Mouse (Mus musculus): ENCODE measurements at regions not wholly inside any gene's neighbourhood (a gene's known extent, or its start where the extent isn't known, plus 50 kb on each side); places are given as distances from the start of the nearest gene placed in this dataset.

DNA sequence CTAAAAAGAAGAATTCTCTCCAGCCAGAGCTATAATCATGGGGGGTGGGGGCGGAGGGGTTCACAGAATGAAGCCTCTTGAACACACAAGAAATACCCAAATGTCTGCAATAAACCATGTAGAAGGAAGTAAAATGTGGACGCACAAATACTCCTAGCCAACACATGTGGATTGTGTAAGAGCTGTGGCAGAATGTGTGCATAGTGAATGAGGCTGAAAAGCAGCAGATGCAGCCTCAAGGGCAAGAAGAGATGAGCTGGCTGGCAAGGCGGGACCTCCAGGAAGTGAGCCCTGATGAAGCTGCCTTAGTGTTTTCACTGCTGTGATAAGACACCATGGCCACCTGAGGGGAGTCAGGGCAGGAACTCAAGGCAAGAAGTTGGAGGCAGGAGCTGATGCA lies 53.3 kb upstream of the Arhgap28 start:
- DNase-seq = no peak

GRCm38 (mm10) chr17:68060455-68060854 lies 56.5 kb upstream of the Arhgap28 start:
- DNase-seq = no peak

- DNase-seq = no peak
Observed at GRCm38 (mm10) chr17:68065751-68066150, 61.8 kb upstream of the Arhgap28 start.

DNA sequence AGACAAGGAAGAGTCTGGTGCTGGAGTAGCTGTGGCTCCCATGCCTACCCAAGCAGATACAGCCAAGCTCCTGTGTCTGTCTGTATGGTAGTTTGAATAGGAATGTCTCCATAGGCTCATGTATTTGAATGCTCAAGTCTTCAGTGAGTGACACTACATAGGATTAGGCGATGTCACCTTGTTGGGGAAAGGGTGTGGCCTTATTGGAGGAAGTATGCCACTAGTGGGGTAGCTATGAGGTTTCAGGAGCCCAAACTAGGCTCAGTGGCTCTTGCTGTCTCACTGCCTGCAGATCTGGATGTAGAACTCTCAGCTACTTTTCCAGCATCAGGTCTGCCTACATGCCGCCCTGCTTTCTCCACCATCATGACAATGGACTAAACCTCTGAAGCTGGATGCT lies 62.3 kb upstream of the Arhgap28 start:
- no peak for DNase-seq

GRCm38 (mm10) chr17:68069008-68069407 lies 65.1 kb upstream of the Arhgap28 start:
- DNase-seq = no peak

- DNase-seq = no peak
Observed at GRCm38 (mm10) chr17:68069484-68069883, 65.6 kb upstream of the Arhgap28 start.

GRCm38 (mm10) chr17:68071472-68071871 lies 67.6 kb upstream of the Arhgap28 start:
- DNase-seq = no peak

GRCm38 (mm10) chr17:68075712-68076111 lies 71.8 kb upstream of the Arhgap28 start:
- DNase-seq = peak; percentile 12

GRCm38 (mm10) chr17:68078709-68079108 lies 74.8 kb upstream of the Arhgap28 start:
- no peak for DNase-seq

DNA sequence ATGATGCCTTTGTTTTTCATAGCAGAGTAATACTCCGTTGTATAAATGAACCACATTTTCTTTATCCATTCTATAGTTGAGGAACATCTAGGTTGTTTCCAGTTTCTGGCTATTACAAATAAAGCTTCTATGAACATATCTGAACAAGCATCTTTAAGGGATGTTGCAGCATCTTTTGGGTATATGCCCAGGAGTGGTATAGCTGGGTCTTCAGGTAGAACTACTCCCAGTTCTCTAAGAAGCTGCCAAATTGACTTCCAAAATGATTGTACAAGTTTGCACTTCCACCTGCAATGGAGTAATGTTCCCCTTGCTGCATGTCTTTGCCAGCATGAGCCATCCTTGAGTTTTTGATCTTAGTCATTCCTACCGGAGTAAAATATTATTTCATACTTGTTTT lies 80.5 kb upstream of the Arhgap28 start:
- DNase-seq = no peak

DNA sequence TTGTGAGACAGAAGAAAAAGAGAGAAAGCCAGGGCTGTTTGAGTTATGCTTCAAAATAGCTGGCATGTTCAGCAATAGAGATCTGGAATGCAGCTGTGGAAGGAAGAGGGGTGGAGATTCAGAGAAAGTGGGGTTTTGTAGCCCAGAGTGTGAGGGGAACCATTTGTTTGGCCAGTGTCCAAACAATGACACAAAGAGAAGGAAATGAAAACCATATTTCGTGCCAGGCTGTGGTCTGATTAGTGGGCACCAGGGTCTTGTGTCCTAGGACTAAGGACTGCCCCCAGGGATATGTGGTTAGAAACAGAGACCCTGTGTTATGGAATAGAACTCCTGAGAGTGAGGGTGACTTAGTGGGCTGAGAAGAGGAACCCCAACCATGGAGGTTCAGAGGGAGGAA lies 83.2 kb upstream of the Arhgap28 start:
- DNase-seq = no peak

DNA sequence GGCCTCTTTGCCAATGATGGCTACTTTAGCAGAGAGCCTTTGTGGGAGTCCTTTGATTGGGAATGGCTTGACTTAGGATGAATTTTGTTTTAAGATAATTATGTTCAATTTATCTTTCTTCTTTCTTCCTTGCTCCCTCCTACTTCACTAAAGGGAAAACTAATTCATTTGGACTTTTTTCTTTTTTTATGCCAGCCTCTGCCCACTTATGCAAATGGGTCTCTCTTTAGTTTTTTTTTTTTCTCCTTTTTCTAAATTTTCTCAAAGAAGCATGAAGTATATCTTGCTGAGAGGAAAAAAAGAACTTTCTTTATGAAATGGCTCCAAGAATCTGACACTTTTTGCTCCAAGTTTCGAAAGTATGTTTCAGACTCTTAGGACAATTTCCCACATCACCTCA lies 85.3 kb upstream of the Arhgap28 start:
- DNase-seq = no peak

DNA sequence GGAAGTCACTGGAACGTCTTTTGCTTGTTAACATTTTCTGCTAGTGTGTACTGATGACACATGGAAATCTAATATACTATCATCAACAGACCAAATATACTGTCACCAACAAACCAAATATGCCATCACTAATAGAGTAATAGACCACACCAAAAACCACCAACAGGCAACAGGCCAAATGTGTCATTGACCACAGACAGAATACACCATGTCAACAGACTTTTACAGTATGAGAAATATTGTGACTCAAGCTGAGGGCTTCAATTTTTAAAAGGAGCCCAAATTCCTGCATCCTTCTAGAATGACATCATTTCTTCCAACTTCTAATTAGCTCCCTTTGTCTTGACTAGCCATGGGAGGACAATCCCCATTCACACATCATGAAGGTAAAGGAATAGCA lies 85.9 kb upstream of the Arhgap28 start:
- DNase-seq = no peak

DNA sequence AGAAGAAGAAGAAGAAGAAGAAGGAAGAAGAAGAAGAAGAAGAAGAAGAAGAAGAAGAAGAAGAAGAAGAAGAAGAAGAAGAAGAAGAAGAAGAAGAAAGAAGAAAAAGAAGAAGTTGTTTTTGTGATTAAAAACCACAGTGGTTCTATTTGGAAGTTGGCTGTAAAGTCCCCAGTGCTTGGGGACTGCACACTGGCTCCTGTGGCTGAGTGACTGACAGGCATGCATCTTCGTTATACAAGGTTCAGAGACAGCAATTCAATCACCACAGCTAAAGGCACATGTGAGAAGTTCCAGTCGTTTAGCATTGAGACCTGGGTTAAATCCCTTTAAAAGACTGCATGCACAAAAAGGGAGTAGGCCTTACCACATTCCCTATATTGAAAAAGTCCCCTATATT lies 93.1 kb upstream of the Arhgap28 start:
- no peak for DNase-seq

- DNase-seq = no peak
Observed at GRCm38 (mm10) chr17:68097436-68097835, 93.5 kb upstream of the Arhgap28 start.

GRCm38 (mm10) chr17:68100093-68100492 lies 96.2 kb upstream of the Arhgap28 start:
- DNase-seq = no peak

DNA sequence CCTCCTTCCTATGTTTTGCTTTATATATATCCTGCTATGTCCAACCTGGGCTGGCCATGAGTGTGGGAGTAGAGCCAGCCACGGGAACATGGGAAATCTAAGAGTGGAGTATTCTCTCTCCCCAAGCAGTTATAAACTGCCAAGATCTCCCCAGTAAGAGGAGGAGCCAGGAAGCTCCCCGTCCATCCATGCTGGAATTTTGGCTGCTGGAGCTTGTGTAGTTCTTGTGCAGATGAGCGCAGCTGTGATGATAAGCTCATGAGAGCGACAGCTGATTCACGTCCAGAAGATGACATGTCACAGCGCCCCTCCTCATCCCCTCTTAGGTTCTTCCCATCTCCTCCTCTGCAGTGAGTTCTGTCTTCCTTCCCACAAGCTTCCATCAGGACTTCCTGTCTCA lies 99.4 kb upstream of the Arhgap28 start:
- no peak for DNase-seq

- no peak for DNase-seq
Observed at GRCm38 (mm10) chr17:68106366-68106765, 102.4 kb upstream of the Arhgap28 start.

DNA sequence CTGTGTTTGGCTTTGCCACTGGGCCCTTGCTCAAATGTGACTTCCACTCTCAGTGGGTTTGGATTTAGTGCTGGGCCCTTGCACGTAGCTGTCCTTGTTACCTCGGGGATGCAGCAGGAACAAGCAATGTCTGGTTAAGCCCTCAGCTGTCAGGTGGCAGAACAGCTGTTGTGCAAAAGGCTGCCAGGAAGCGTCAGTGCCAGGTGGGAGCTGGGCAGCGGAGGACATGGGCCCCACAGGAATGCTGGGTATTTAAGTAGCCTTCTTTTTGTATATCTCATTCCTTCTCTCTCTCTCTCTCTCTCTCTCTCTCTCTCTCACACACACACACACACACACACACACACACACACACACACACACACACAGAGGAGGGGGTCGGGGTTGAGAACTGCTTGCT lies 104.0 kb upstream of the Arhgap28 start:
- DNase-seq = no peak

DNA sequence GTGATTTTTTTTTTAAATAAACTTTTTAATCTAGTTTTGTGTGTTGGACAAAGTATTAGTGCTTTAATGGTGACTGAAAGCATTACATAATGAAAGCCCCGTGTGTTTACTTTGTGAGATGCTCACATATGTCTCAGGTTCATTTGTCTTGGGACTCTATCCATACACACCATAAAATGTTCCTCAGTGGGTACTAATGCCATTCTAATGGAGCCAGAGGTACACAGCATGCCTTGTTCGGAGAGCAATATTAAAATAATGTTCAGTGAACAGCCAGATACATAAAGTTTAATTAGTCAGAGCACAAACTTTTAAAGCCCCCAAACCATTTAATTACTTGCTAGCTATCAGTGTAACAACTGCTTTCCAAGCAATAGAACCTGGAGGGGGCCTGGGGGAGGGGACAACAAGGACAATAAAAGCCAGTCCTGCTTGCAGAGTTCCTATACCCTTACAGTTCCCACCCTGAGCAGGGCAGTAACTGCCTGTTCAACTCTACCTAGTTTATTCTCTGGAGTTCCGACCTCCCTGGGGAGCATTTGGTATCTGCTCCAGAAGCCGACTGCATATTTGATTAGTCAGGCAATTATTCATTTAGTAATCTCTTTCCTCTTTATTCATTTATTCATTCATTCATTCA lies 108.0 kb upstream of the Arhgap28 start:
- DNase-seq = no peak

DNA sequence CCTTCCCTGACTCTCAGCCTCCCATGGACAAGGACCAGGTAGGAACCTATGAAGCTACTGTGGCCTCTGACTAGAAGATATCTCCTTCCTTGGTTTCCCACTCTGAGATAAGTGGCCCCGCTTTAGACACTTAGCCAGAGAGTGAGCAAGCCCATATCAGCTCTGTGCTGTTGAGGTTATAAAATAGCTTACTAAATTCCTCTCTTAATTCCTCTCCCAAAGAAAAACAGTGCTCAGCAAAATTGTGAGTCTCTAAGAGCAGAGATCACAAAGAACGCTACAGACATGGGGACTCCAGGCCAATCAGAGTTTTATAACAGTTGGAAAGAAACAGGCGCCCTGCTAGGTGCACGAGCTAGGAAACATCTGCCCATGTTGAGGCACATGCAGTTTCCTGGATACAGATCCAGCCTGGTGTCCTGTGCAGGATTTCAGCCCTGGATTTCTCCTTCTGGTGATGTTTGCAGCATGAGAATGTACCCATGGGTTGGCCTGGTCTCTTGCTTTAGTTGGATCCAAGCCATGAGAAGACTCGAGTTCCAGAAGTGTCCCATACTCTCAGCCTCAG lies 108.9 kb upstream of the Arhgap28 start:
- no peak for DNase-seq

- no peak for DNase-seq
Observed at GRCm38 (mm10) chr17:68115599-68115998, 111.7 kb upstream of the Arhgap28 start.

DNA sequence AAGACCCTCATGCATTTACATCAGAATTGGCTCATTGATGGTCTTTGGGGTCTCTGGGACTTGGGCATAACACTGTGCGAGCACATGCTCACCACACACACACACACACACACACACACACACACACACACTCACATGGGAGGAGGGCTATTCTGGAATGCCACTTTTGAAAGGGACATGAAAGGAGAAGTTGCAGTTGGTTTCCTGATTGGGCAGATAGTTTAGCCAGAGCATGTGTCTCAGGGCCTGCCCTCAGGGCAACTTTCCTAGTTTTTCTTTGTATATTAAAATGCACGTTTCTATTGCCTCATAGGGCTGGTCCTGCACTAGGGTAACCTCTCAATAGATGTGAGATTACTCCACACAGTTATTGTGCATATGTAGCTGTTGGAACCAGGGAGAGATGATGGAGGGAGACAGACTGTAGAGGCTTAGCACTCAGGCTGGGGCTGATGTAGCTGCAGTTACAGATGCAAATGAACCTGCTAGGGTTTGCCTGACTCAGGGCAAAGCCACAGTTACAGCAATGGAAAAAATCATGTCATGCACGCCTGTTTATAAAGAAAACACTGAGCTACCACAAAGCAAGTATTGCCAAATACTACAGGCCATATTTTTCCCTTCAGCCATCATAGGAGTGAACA lies 115.3 kb upstream of the Arhgap28 start:
- DNase-seq = no peak

DNA sequence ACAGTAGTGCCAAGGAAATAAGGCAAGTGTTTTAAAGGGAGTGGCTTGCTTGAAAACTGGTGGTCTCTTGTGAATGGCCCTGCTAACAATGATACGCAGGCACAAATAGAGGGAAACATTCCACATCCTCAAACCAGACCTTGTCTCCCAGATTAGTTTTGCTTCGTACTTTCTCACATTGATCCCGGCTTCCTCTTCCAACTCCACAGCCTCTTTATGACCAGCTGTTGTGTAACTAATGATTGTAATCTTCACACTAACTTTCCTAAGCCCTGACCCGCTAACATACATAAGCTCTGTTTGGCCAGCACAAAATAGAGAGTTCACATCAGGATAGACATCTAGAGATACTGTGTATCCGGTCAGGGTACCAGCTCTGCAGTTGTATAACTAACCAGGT lies 116.3 kb upstream of the Arhgap28 start:
- DNase-seq = no peak

DNA sequence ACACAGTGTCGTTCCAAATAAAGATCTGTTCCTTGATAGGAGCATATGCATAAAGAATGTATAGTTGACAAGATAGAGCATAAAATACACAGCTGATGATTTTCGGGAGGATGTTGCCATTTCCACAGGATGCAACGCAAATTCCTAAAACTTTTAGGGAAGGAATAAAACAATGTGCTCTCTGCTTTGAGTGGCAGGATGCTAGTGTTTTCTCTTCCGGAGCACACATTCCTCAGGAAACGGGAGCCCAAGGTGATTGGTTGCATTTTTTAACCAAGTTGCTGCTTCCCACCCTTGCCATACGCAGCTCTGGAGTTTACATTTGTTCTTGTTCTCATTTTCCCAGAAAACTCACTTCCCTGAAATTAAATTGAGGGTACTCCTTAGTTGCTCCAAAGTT lies 116.8 kb upstream of the Arhgap28 start:
- no peak for DNase-seq
